Mouse (Mus musculus): ENCODE results near the gene Gorasp1. TPM values are rescaled to one million over a fixed set of nuclear protein-coding genes. Genes with fewer than 3 reads are reported as not detected.
A peak's percentile ranks its signal among the peaks of the same experiment; 100 is the strongest.

The Gorasp1 gene
- polyA plus RNA-seq, 1 experiment = 22.5 TPM

DNA sequence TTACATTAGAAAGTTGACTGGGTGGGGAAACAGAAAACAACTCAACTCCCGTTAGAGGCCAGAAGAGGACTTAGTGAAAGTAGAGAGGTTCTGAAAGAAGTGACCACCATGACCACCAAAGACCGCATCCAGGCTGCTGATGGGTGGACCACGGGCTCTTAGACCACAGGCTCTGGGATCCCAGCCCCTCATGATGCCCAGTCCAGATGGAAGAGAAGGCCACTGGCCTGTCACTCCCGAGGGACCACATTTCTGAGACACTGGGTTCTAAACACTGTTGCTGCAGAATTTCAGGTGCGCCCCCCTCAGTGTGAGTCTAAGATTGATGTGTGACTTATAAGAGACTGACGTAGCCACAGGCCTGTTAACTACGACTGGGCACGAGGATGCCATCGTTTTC is 47.9 kb downstream of the Gorasp1 start:
- TF ChIP-seq POLR2A (IDR thresholded peaks at IDR 0.05; ENCODE audit: borderline replicate concordance, extremely low read depth, insufficient read depth, insufficient read length, poor library complexity, severe bottlenecking) (no peak), CTCF (IDR thresholded peaks at IDR 0.05; ENCODE audit: borderline replicate concordance, extremely low read depth, insufficient read depth, insufficient read length) (no peak)
- no peak for DNase-seq (ENCODE audit: low read depth)

DNA sequence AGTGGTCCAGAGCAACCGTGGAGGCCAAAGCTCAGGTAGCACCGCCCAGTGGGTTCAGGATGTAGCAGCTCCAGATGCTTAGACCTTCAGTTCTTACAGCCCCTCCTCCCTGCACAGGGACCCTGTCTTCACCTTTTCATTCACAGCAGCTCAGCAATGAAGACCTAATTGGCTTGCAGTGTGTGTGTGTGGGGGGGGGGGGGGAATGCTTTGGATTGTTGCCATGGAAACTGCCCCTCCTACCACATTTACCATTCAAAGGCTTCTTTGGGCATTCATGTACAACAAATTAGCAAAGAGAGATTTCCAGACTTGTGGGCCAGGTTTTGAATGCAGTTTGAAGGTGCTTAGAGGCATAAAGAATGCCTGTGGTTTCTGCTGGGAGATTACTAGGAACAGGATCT is 48.5 kb downstream of the Gorasp1 start:
- TF ChIP-seq POLR2A (IDR thresholded peaks at IDR 0.05; ENCODE audit: borderline replicate concordance, extremely low read depth, insufficient read depth, insufficient read length, poor library complexity, severe bottlenecking) (no peak), CTCF (IDR thresholded peaks at IDR 0.05; ENCODE audit: borderline replicate concordance, extremely low read depth, insufficient read depth, insufficient read length) (no peak)
- DNase-seq (ENCODE audit: low read depth) = peak; percentile 94

DNA sequence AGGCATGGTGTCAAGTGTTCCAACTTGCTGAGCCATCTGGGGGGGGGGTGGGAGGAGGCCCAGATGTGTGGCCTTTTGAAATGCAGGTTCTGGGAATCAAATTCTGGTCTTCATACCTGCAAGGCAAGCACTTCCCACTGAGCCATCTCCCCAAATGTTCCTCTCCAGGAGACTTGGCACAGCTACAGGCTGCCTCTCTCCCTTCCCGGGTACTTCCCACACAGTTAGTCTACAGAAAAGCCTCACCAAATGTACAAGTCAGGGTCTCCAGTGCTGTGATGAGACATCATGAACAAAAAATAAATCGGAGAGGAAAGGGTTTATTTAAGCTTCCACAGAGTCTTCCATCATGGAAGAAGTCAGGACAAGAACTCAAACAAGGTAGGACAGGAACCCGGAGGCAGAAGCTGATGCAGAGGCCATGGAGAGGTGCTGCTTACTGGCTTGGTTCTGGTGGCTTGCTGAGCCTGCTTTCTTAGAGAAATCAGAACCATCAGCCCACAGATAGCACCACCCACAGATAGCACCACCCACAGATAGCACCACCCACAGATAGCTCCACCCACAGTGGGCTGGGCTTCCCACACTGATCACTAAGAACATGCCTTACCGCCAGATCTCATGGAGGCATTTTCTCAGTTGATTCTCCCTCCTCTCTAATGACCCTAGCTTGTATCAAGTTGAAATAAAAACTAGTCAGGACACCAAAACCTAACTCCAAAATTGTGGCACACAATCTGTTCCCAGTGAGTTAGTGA is 50.0 kb downstream of the Gorasp1 start:
- TF ChIP-seq CTCF (IDR thresholded peaks at IDR 0.05; ENCODE audit: borderline replicate concordance, extremely low read depth, insufficient read depth, insufficient read length) (no peak), POLR2A (IDR thresholded peaks at IDR 0.05; ENCODE audit: borderline replicate concordance, extremely low read depth, insufficient read depth, insufficient read length, poor library complexity, severe bottlenecking) (no peak)
- DNase-seq (ENCODE audit: low read depth) = no peak

Other genes starting within 250 kb of the Gorasp1 start
- 0.44 and 0.90 TPM in 2 replicates for gene Scn10a, start 218.2 kb downstream of the Gorasp1 start, polyA plus RNA-seq (2012; rRNA removed)
- gene Scn11a, start 112.1 kb downstream of the Gorasp1 start, polyA plus RNA-seq (2012; rRNA removed) = 0.18 and 0.21 TPM in 2 replicates
- 81.1 and 84.2 TPM in 2 replicates for gene Wdr48, start 42.7 kb downstream of the Gorasp1 start, polyA plus RNA-seq (2012; rRNA removed)
- gene Ttc21a, start within 50 bp of the Gorasp1 start, polyA plus RNA-seq (2012; rRNA removed) = 1.1 and 2.1 TPM in 2 replicates
- 3.4 and 4.9 TPM in 2 replicates for gene Csrnp1, start 47.1 kb upstream of the Gorasp1 start, polyA plus RNA-seq (2012; rRNA removed)
- 0.01 TPM in 1 of 2 replicates, not detected in the other for gene Xirp1, start 86.0 kb upstream of the Gorasp1 start, polyA plus RNA-seq (2012; rRNA removed)
- gene Cx3cr1, start 132.3 kb upstream of the Gorasp1 start, polyA plus RNA-seq (2012; rRNA removed) = 4.4 and 6.4 TPM in 2 replicates
- 0.08 and 0.19 TPM in 2 replicates for gene Ccr8, start 154.5 kb upstream of the Gorasp1 start, polyA plus RNA-seq (2012; rRNA removed)
- 29.0 and 30.3 TPM in 2 replicates for gene Slc25a38, start 172.8 kb upstream of the Gorasp1 start, polyA plus RNA-seq (2012; rRNA removed)
- 1,952 and 2,264 TPM in 2 replicates for gene Rpsa, start 190.1 kb upstream of the Gorasp1 start, polyA plus RNA-seq (2012; rRNA removed)
- gene Mobp, start 212.1 kb upstream of the Gorasp1 start, polyA plus RNA-seq (2012; rRNA removed) = 0.08 and 0.35 TPM in 2 replicates

All from brain, embryonic 14.5 days (tissue).